Mouse (Mus musculus) cerebellum, postnatal 10 days (tissue): ENCODE data around the gene Map4.

Source experiments
- DNase-seq, 2 experiments: peaks; one replicate each; pipeline ENCODE4 v3.0.0; 2021; ENCODE audit warnings: mixed read lengths in 2 of 2

The Map4 gene

GRCm38 (mm10) chr9:109931257-109932171, at the start of gene Map4:
Gene Map4, plus strand, starts transcription at chr9:109931460.
- DNase-seq, result peak; percentile 97 to 99

- DNase-seq, result no peak
Measured at GRCm38 (mm10) chr9:109886259-109886658, 45.0 kb upstream of the Map4 start.

GRCm38 (mm10) chr9:109887321-109887720, 43.9 kb upstream of the Map4 start:
- no peak for DNase-seq

- DNase-seq, result peak; percentile 28 to 47
Measured at GRCm38 (mm10) chr9:109891501-109891900, 39.8 kb upstream of the Map4 start.

- DNase-seq, result peak; percentile 87 to 92
Measured at GRCm38 (mm10) chr9:109892651-109893250, 38.5 kb upstream of the Map4 start.

GRCm38 (mm10) chr9:109894413-109895090, 36.7 kb upstream of the Map4 start:
- peak; percentile 79 to 82 for DNase-seq

GRCm38 (mm10) chr9:109895593-109895992, 35.7 kb upstream of the Map4 start:
- no peak for DNase-seq

GRCm38 (mm10) chr9:109896253-109897150, 34.8 kb upstream of the Map4 start:
- no peak for DNase-seq

- DNase-seq, result no peak
Measured at GRCm38 (mm10) chr9:109898027-109898426, 33.2 kb upstream of the Map4 start.

- no peak for DNase-seq
Measured at GRCm38 (mm10) chr9:109899361-109899760, 31.9 kb upstream of the Map4 start.

- no peak for DNase-seq
Measured at GRCm38 (mm10) chr9:109899774-109900173, 31.5 kb upstream of the Map4 start.

- no peak for DNase-seq
Measured at GRCm38 (mm10) chr9:109900604-109901003, 30.7 kb upstream of the Map4 start.

GRCm38 (mm10) chr9:109902246-109902645, 29.0 kb upstream of the Map4 start:
- DNase-seq, result no peak

- DNase-seq, result no peak
Measured at GRCm38 (mm10) chr9:109902740-109903139, 28.5 kb upstream of the Map4 start.

GRCm38 (mm10) chr9:109907300-109907699, 24.0 kb upstream of the Map4 start:
- no peak for DNase-seq

GRCm38 (mm10) chr9:109907774-109908465, 23.3 kb upstream of the Map4 start:
- DNase-seq, result no peak

GRCm38 (mm10) chr9:109909102-109909501, 22.2 kb upstream of the Map4 start:
- DNase-seq, result no peak

GRCm38 (mm10) chr9:109909926-109910325, 21.3 kb upstream of the Map4 start:
- no peak for DNase-seq

- peak; percentile 76 to 83 for DNase-seq
Measured at GRCm38 (mm10) chr9:109911779-109912178, 19.5 kb upstream of the Map4 start.

GRCm38 (mm10) chr9:109914269-109914926, 16.9 kb upstream of the Map4 start:
- DNase-seq, result no peak

- DNase-seq, result peak; percentile 62 to 67
Measured at GRCm38 (mm10) chr9:109917931-109918330, 13.3 kb upstream of the Map4 start.
